Mouse (Mus musculus): Measurements from ENCODE around the gene Scfd2. TPM values are rescaled to one million over a fixed set of nuclear protein-coding genes. Genes with fewer than 3 reads are reported as not detected.

Gene Scfd2
- polyA plus RNA-seq, 1 experiment from 2014 or later, result 15.0 TPM

DNA sequence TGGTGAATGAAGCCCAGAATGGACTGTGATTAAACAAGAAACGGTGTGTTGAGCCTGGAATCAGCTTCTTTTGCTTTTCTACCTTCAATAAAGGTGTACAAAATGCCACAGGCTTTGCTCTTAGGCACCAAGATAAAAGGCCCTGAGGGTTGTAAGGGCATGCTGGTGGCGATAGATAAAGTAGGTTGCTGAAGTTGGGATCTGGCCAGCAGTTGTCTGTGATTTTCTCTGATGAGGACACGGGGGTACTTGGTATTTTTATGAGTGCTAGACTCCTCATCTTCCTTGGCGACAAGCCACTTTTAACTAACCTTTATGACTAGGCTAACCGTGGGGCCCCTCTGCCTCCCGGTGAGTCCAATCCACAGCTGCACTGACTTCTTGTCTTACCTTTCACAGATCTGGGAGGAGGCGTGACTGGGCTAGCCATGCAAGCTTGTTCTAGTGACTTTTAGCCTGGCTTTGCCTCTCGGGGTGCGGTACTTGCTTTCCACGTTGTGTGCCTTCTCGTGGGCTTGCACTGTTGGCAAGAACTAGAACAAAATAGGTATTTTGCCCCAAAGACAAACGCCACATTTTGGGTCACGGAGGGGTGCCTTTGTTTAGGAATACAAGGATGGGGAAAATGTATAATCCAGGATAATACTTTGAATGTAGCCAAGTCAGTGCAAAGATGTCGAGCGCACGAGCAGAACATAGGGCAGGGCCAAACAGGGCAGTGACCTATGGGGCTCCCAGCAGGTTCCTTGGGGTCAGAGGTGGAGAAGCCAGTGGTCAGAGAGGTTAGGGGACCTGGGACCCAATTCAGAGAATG lies 337.3 kb downstream of the Scfd2 start:
- H3K4me3 ChIP-seq (ENCODE audit: low read length), result peak overlapping the region; percentile 81
- WGBS, result 26% methylated on average over 16 of the region's 16 CpGs
- no peaks in the 10 kb centered on the region for H3K9me3 ChIP-seq (replicated peaks; ENCODE audit: control insufficient read depth, low read length)
- no peak for ATAC-seq (replicated peaks; ENCODE audit: extremely low read depth, insufficient read depth, low FRiP score)
- H3K4me2 ChIP-seq (ENCODE audit: low read depth, low read length), result peak overlapping the region; percentile 94
- peak overlapping the region; percentile 74 for H3K27ac ChIP-seq (ENCODE audit: low read length)
- peak overlapping the region; percentile 95 for H3K9ac ChIP-seq (ENCODE audit: low read length)
- no peaks in the 10 kb centered on the region for H3K27me3 ChIP-seq (ENCODE audit: control insufficient read depth, insufficient read depth, low read length)
- H3K36me3 ChIP-seq (ENCODE audit: control insufficient read depth, insufficient read depth), result peaks cover 20% of the 10 kb centered on the region
- peaks cover 45% of the 10 kb centered on the region for H3K4me1 ChIP-seq (ENCODE audit: control insufficient read depth, insufficient read depth, low read length)

DNA sequence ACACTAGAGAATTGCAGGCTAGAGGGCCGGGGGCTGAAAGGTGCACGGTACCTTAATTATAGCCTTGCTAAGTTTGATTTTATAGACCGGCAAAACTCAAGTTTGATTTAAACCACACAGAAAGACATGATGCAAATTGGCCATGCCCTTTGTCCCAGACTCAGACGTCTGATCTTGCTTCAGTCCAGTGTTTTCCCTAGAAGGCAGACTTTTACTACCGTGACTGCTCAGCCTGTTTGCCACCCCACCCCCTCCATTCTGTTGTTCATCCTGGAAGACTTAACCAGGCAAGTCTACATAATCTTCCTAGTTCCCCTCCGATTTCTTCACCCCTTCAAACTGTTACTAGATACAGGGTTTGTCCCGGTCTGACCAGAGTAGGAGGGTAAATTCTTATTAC lies 337.9 kb downstream of the Scfd2 start:
- Histone ChIP-seq H3K36me3 (ENCODE audit: control insufficient read depth, insufficient read depth) (peaks cover 13% of the 10 kb centered on the region), H3K4me3 (ENCODE audit: low read length) (no peak overlapping the region), H3K4me2 (ENCODE audit: low read depth, low read length) (peak overlapping the region; percentile 94), H3K27me3 (ENCODE audit: control insufficient read depth, insufficient read depth, low read length) (no peaks in the 10 kb centered on the region), H3K9me3 (replicated peaks; ENCODE audit: control insufficient read depth, low read length) (no peaks in the 10 kb centered on the region), H3K4me1 (ENCODE audit: control insufficient read depth, insufficient read depth, low read length) (peaks cover 40% of the 10 kb centered on the region), H3K27ac (ENCODE audit: low read length) (0 out of 2 replicates have a peak overlapping the region, but pooled peaks have one; percentile 28), H3K9ac (ENCODE audit: low read length) (peak overlapping the region; percentile 23; the same call in 1 of the 2 replicates)
- ATAC-seq (replicated peaks; ENCODE audit: extremely low read depth, insufficient read depth, low FRiP score), result no peak
- 57% methylated on average over 7 of the region's 7 CpGs for WGBS

DNA sequence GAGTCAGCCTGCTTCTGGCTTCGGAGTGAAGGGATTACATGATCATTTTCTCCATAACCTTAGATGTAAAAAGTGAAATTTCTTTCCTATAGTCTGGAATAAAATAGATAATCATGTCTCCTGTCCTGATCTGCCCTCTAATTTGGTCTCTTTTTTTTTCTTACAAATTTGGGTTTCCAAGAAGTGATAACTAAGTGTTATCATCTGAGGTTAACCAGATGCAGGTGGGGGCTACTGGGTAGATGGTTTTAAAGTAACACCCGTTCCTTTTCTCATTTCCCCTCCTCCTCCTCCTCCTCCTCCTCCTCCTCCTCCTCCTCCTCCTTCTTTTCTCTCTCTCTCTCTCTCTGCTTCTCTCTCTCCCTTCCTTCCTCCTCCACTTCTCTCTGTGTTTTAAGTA lies 338.6 kb downstream of the Scfd2 start:
- ATAC-seq (replicated peaks; ENCODE audit: extremely low read depth, insufficient read depth, low FRiP score), result no peak
- Histone ChIP-seq H3K4me1 (ENCODE audit: control insufficient read depth, insufficient read depth, low read length) (peaks cover 40% of the 10 kb centered on the region), H3K9me3 (replicated peaks; ENCODE audit: control insufficient read depth, low read length) (no peaks in the 10 kb centered on the region), H3K4me2 (ENCODE audit: low read depth, low read length) (no peak overlapping the region), H3K9ac (ENCODE audit: low read length) (no peak overlapping the region), H3K4me3 (ENCODE audit: low read length) (no peak overlapping the region), H3K36me3 (ENCODE audit: control insufficient read depth, insufficient read depth) (peaks cover 7% of the 10 kb centered on the region), H3K27me3 (ENCODE audit: control insufficient read depth, insufficient read depth, low read length) (no peaks in the 10 kb centered on the region), H3K27ac (ENCODE audit: low read length) (no peak overlapping the region)
- 59% methylated on average over 2 of the region's 2 CpGs for WGBS

DNA sequence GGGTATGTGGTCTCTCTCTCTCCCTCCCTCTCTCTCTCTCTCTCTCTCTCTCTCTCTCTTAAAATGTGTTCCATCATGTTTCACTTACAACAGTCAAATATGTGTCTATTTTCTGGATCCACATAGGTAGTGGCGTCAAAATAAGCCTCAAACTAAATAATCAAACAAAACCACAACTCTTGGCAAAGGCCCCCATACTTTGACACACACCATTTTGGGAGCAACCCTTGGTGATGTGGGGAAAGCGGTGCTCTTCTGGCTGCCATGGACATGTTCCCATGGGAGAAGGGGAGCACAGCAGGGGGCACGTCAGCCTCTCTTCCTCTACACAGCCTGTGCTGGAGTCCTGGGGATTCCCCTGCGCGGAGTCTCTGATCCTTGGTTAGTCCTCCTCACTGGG lies 340.6 kb downstream of the Scfd2 start:
- Histone ChIP-seq H3K9ac (ENCODE audit: low read length) (no peak overlapping the region), H3K36me3 (ENCODE audit: control insufficient read depth, insufficient read depth) (no peaks in the 10 kb centered on the region), H3K4me1 (ENCODE audit: control insufficient read depth, insufficient read depth, low read length) (peaks cover 34% of the 10 kb centered on the region), H3K27ac (ENCODE audit: low read length) (peak overlapping the region; percentile 13; the same call in 1 of the 2 replicates), H3K4me3 (ENCODE audit: low read length) (no peak overlapping the region), H3K27me3 (ENCODE audit: control insufficient read depth, insufficient read depth, low read length) (no peaks in the 10 kb centered on the region), H3K9me3 (replicated peaks; ENCODE audit: control insufficient read depth, low read length) (no peaks in the 10 kb centered on the region), H3K4me2 (ENCODE audit: low read depth, low read length) (no peak overlapping the region)
- WGBS, result 77% methylated on average over 5 of the region's 5 CpGs
- ATAC-seq (replicated peaks; ENCODE audit: extremely low read depth, insufficient read depth, low FRiP score), result no peak

DNA sequence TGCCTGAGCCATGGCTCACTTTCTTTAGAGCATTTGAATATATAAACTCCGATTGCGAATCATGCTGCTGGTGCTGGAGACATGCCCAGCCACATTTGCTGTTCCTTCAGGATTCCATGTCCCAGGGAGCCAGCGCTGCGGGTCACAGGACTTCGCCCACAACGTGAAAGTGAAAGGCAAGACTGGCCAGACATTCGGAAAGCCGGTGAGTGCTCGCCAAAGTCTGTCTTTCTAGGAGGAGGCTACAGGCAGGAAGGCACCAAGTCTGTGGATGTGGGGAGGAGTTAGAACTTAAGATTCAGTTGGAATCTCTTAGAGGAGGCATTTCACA lies 341.4 kb downstream of the Scfd2 start:
- H3K4me1 ChIP-seq (ENCODE audit: control insufficient read depth, insufficient read depth, low read length), result peaks cover 39% of the 10 kb centered on the region
- H3K9ac ChIP-seq (ENCODE audit: low read length), result peak overlapping the region; percentile 49
- H3K27me3 ChIP-seq (ENCODE audit: control insufficient read depth, insufficient read depth, low read length), result no peaks in the 10 kb centered on the region
- 34% methylated on average over 9 of the region's 9 CpGs for WGBS
- peak overlapping the region; percentile 50 for H3K4me2 ChIP-seq (ENCODE audit: low read depth, low read length)
- no peaks in the 10 kb centered on the region for H3K9me3 ChIP-seq (replicated peaks; ENCODE audit: control insufficient read depth, low read length)
- H3K36me3 ChIP-seq (ENCODE audit: control insufficient read depth, insufficient read depth), result no peaks in the 10 kb centered on the region
- ATAC-seq (replicated peaks; ENCODE audit: extremely low read depth, insufficient read depth, low FRiP score), result no peak
- 0 out of 2 replicates have a peak overlapping the region, but pooled peaks have one; percentile 10 for H3K4me3 ChIP-seq (ENCODE audit: low read length)
- peak overlapping the region; percentile 46 for H3K27ac ChIP-seq (ENCODE audit: low read length)

DNA sequence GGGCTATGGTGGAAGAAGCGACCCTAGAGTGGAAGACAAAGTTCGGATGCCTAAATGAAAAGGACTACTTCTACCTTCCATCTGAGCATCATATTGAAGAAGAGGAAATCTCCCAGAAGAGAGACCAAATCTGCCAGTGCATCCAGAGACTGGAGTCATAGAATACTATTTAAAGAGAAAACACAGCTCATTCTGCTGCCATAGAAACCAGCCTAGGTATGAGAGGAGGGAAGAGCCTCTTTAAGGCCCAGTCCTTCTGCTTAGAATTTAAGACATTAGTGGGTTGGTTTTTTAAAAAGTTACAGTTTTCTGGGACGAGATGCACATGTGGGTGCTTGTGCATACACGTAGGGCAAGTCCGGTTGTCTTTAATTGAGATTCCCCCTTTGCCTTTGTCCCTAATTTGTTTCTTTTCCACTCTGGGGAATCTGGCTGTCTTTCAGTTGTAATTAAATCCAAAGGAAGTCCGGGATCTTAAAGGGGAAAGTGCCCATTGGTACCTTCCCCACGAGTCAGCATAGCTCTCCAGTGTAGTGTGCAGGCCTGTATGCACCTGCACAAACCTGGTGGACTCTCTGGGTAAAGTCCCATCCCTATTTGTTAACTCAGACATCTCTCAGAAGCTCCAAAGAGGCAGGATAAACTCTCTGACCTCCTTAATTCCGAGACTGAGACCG lies 341.9 kb downstream of the Scfd2 start:
- Histone ChIP-seq H3K4me1 (ENCODE audit: control insufficient read depth, insufficient read depth, low read length) (peaks cover 42% of the 10 kb centered on the region), H3K27ac (ENCODE audit: low read length) (peak overlapping the region; percentile 46; the same call in 1 of the 2 replicates), H3K27me3 (ENCODE audit: control insufficient read depth, insufficient read depth, low read length) (no peaks in the 10 kb centered on the region), H3K9ac (ENCODE audit: low read length) (peak overlapping the region; percentile 49), H3K36me3 (ENCODE audit: control insufficient read depth, insufficient read depth) (no peaks in the 10 kb centered on the region), H3K4me2 (ENCODE audit: low read depth, low read length) (peak overlapping the region; percentile 50), H3K4me3 (ENCODE audit: low read length) (0 out of 2 replicates have a peak overlapping the region, but pooled peaks have one; percentile 10), H3K9me3 (replicated peaks; ENCODE audit: control insufficient read depth, low read length) (no peaks in the 10 kb centered on the region)
- ATAC-seq (replicated peaks; ENCODE audit: extremely low read depth, insufficient read depth, low FRiP score), result no peak
- WGBS, result 69% methylated on average over 9 of the region's 9 CpGs

DNA sequence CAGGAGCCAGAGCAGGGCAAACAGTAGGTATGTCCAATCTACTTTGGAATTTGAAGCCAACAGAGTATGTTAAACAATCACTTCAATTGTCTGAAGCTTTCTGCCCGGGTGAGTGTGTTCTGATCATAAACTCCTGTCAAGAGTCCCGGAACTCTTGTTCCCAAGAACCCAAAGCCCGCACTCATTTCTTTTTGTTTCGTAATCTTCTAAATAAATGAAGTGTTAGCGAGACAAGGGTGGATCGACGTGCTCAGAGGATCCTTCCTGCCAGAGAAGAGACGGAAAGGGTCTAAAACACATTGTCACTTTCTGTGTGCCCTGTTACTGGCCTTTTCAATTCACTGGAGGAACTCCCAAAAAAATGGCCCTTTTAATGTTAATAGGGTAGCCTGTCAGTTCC lies 342.7 kb downstream of the Scfd2 start:
- no peak overlapping the region for H3K4me2 ChIP-seq (ENCODE audit: low read depth, low read length)
- 71% methylated on average over 8 of the region's 8 CpGs for WGBS
- H3K4me3 ChIP-seq (ENCODE audit: low read length), result no peak overlapping the region
- H3K9ac ChIP-seq (ENCODE audit: low read length), result no peak overlapping the region; the same call in 1 of the 2 replicates
- no peaks in the 10 kb centered on the region for H3K36me3 ChIP-seq (ENCODE audit: control insufficient read depth, insufficient read depth)
- no peaks in the 10 kb centered on the region for H3K27me3 ChIP-seq (ENCODE audit: control insufficient read depth, insufficient read depth, low read length)
- ATAC-seq (replicated peaks; ENCODE audit: extremely low read depth, insufficient read depth, low FRiP score), result no peak
- H3K4me1 ChIP-seq (ENCODE audit: control insufficient read depth, insufficient read depth, low read length), result peaks cover 40% of the 10 kb centered on the region
- H3K27ac ChIP-seq (ENCODE audit: low read length), result peak overlapping the region; percentile 88
- no peaks in the 10 kb centered on the region for H3K9me3 ChIP-seq (replicated peaks; ENCODE audit: control insufficient read depth, low read length)

DNA sequence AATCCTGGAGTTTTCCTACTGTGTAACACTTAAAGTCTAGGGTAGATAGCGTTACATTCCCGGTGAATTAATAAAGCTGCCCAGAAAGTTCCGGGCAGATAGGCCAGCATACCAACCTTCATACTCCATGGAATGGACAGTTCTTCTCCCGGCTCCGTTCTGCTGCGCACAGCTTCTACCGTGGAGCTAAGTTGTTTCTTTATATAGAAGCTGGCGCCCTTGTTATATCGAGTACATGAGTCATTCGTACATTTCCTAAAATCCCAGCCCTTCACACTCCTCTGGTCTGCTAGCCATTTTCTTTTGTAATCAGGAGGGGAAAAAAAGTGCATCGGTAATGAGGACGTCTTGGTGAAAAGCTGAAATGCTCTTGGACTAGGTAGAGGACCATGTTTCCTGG lies 343.5 kb downstream of the Scfd2 start:
- Histone ChIP-seq H3K27ac (ENCODE audit: low read length) (peak overlapping the region; percentile 88), H3K4me1 (ENCODE audit: control insufficient read depth, insufficient read depth, low read length) (peaks cover 39% of the 10 kb centered on the region), H3K36me3 (ENCODE audit: control insufficient read depth, insufficient read depth) (no peaks in the 10 kb centered on the region), H3K4me2 (ENCODE audit: low read depth, low read length) (peak overlapping the region; percentile 41), H3K9ac (ENCODE audit: low read length) (peak overlapping the region; percentile 42; the same call in 1 of the 2 replicates), H3K9me3 (replicated peaks; ENCODE audit: control insufficient read depth, low read length) (no peaks in the 10 kb centered on the region), H3K4me3 (ENCODE audit: low read length) (no peak overlapping the region), H3K27me3 (ENCODE audit: control insufficient read depth, insufficient read depth, low read length) (no peaks in the 10 kb centered on the region)
- 38% methylated on average over 12 of the region's 12 CpGs for WGBS
- ATAC-seq (replicated peaks; ENCODE audit: extremely low read depth, insufficient read depth, low FRiP score), result 0 out of 2 replicates have a peak, but pooled peaks have one; percentile 43

DNA sequence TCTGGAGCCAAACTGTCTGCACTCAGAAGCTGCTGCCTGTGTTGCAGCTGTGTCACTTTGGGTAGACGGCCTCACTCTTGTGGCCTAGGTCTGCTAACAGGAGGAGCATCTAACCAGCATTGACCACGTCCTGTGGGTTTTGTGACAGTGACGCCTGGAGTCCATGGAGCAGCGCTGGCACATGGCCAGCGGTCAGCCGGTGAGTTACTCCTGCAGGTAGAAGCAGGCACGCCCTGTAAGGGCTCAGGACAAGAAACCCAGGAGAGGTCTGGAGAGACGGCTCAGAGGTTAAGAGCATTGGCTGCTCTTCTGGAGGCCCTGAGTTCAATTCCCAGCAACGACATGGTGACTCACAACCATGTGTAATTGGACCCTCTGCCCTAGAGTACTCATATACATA lies 347.0 kb downstream of the Scfd2 start:
- ATAC-seq (replicated peaks; ENCODE audit: extremely low read depth, insufficient read depth, low FRiP score), result no peak
- Histone ChIP-seq H3K9me3 (replicated peaks; ENCODE audit: control insufficient read depth, low read length) (no peaks in the 10 kb centered on the region), H3K27me3 (ENCODE audit: control insufficient read depth, insufficient read depth, low read length) (no peaks in the 10 kb centered on the region), H3K9ac (ENCODE audit: low read length) (no peak overlapping the region), H3K27ac (ENCODE audit: low read length) (no peak overlapping the region), H3K4me2 (ENCODE audit: low read depth, low read length) (no peak overlapping the region), H3K4me1 (ENCODE audit: control insufficient read depth, insufficient read depth, low read length) (peaks cover 35% of the 10 kb centered on the region), H3K4me3 (ENCODE audit: low read length) (no peak overlapping the region), H3K36me3 (ENCODE audit: control insufficient read depth, insufficient read depth) (no peaks in the 10 kb centered on the region)
- WGBS, result 53% methylated on average over 9 of the region's 9 CpGs
